Mouse (Mus musculus): Measurements from ENCODE around the gene Tmem178b. TPM values are rescaled to one million over a fixed set of nuclear protein-coding genes. Genes with fewer than 3 reads are reported as not detected.
A peak's percentile ranks its signal among the peaks of the same experiment; 100 is the strongest.

Tmem178b gene
- polyA plus RNA-seq, 1 experiment from 2014 or later, result not detected

GRCm38 (mm10) chr6:40238857-40239256, 365.8 kb downstream of the Tmem178b start:
- Histone ChIP-seq H3K9me3 (replicated peaks) (no peaks in the 10 kb centered on the region), H3K36me3 (no peaks in the 10 kb centered on the region), H3K4me3 (no peak overlapping the region), H3K27ac (no peak overlapping the region), H3K27me3 (ENCODE audit: low read depth, poor library complexity, severe bottlenecking) (no peaks in the 10 kb centered on the region), H3K4me1 (no peaks in the 10 kb centered on the region)
- 82% methylated on average over 3 of the region's 3 CpGs for WGBS
- no peak for DNase-seq (ENCODE audit: low spot score)

DNA sequence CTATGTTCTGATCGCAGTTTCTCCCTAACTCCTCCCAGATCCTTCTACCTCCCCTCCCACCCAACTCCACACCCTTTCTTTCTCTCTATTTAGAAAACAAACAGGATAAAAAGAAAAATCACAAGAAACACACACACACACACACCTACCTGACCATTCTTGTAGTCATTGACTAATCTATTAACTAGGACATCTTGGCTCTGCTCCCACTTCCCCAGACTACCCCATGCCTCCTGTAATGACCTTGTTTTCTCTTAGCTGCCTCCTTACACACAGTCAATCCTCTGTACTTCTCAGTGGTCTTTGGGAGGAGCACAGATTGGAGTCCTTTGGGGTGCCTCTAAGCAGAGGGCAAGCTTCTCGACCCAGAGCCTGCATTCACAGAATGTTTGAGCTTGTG, 367.6 kb downstream of the Tmem178b start:
- H3K27ac ChIP-seq, result no peak overlapping the region
- 80% methylated on average over 2 of the region's 2 CpGs for WGBS
- H3K4me1 ChIP-seq, result no peaks in the 10 kb centered on the region
- H3K9me3 ChIP-seq (replicated peaks), result no peaks in the 10 kb centered on the region
- no peak overlapping the region for H3K4me3 ChIP-seq
- DNase-seq (ENCODE audit: low spot score), result no peak
- no peaks in the 10 kb centered on the region for H3K27me3 ChIP-seq (ENCODE audit: low read depth, poor library complexity, severe bottlenecking)
- H3K36me3 ChIP-seq, result no peaks in the 10 kb centered on the region

GRCm38 (mm10) chr6:40247398-40247946, 374.4 kb downstream of the Tmem178b start:
- Histone ChIP-seq H3K27me3 (ENCODE audit: low read depth, poor library complexity, severe bottlenecking) (no peaks in the 10 kb centered on the region), H3K36me3 (no peaks in the 10 kb centered on the region), H3K27ac (no peak overlapping the region), H3K9me3 (replicated peaks) (no peaks in the 10 kb centered on the region), H3K4me3 (no peak overlapping the region), H3K4me1 (no peaks in the 10 kb centered on the region)
- DNase-seq (ENCODE audit: low spot score), result no peak
- WGBS, result 89% methylated on average over 17 of the region's 17 CpGs

DNA sequence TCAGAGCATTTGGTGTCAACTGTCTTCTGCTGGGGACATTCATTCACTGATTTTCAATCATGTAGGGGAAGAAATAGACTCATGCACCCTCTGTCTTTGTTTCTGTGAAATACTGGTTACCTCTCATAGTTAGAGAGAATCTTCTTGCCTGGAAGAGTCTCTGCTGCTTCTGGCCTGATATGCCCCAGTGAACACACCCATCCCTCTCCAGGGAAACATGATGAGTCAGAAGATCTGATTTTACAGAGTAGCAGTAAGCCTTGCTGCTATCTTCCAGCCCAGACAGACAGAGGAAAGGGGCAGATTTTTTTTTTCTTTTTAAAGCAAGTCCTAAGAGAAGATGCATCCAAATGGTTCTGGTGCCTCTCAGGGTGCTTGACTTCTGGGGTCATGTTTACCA, 376.9 kb downstream of the Tmem178b start:
- DNase-seq (ENCODE audit: low spot score), result no peak
- no peaks in the 10 kb centered on the region for H3K4me1 ChIP-seq
- H3K9me3 ChIP-seq (replicated peaks), result no peaks in the 10 kb centered on the region
- no peak overlapping the region for H3K27ac ChIP-seq
- no peak overlapping the region for H3K4me3 ChIP-seq
- H3K27me3 ChIP-seq (ENCODE audit: low read depth, poor library complexity, severe bottlenecking), result no peaks in the 10 kb centered on the region
- no peaks in the 10 kb centered on the region for H3K36me3 ChIP-seq

DNA sequence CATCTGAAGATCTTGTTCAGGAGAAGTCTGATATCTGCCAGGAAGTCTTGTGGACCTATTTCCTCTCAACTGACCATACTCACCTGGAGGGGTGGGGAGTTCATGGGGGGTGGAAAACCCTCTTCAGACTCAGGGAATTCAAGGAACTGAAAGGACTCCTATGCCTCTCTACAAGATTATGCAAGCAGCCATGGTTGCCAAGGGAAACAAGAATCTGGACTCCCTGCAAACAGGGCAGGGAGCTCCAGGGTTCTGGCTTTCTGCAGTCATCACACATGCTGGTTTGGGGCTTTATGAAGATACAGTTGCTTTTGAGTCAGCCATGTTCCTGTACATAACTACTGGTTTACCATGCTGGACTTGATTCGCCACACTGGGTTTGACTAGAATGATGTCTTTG, 390.6 kb downstream of the Tmem178b start:
- Histone ChIP-seq H3K9me3 (replicated peaks) (no peaks in the 10 kb centered on the region), H3K36me3 (no peaks in the 10 kb centered on the region), H3K27me3 (ENCODE audit: low read depth, poor library complexity, severe bottlenecking) (no peaks in the 10 kb centered on the region), H3K4me3 (no peak overlapping the region), H3K4me1 (no peaks in the 10 kb centered on the region), H3K27ac (no peak overlapping the region)
- WGBS, result 87% methylated on average over 1 of the region's 1 CpGs
- no peak for DNase-seq (ENCODE audit: low spot score)

- Histone ChIP-seq H3K9me3 (replicated peaks) (no peaks in the 10 kb centered on the region), H3K4me1 (no peaks in the 10 kb centered on the region), H3K27me3 (ENCODE audit: low read depth, poor library complexity, severe bottlenecking) (no peaks in the 10 kb centered on the region), H3K36me3 (no peaks in the 10 kb centered on the region), H3K27ac (no peak overlapping the region), H3K4me3 (no peak overlapping the region)
- 84% methylated on average over 5 of the region's 5 CpGs for WGBS
- no peak for DNase-seq (ENCODE audit: low spot score)
Observed at GRCm38 (mm10) chr6:40300707-40301106, 427.6 kb downstream of the Tmem178b start.

DNA sequence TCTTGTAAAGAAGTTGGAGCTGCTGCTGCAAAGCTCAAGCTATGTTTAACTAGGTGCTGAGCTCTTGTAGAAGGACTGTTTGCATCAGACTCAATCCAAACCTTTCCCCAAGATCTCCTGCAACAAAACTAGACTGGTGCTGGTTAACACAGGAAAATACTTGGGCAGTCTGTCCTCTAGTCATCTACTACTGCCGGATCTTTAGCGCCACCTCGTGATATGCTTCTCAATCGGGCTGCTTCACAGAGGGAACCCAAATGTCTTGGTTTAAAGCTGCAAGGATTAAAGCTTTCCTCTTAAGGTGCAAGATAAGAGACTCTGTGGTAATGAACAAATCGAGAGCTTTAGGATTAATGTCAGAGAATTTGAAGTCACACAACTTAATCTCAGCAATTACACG, 430.3 kb downstream of the Tmem178b start:
- Histone ChIP-seq H3K36me3 (no peaks in the 10 kb centered on the region), H3K9me3 (replicated peaks) (no peaks in the 10 kb centered on the region), H3K4me3 (no peak overlapping the region), H3K27ac (no peak overlapping the region), H3K4me1 (no peaks in the 10 kb centered on the region), H3K27me3 (ENCODE audit: low read depth, poor library complexity, severe bottlenecking) (no peaks in the 10 kb centered on the region)
- WGBS, result 16% methylated on average over 6 of the region's 6 CpGs
- DNase-seq (ENCODE audit: low spot score), result peak; percentile 33

Other genes starting within 250 kb of the Tmem178b start
- gene Braf, start 147.8 kb upstream of the Tmem178b start, polyA plus RNA-seq (2016; fragmentation: Nextera tagmentation; extraction: Ambion mirVana), result 16.0 and 19.9 TPM in 2 replicates
- 186 and 192 TPM in 2 replicates for gene Mrps33, start 62.3 kb upstream of the Tmem178b start, polyA plus RNA-seq (2016; fragmentation: Nextera tagmentation; extraction: Ambion mirVana)